Mouse (Mus musculus): ENCODE measurements around the gene Nkx2-5. TPM values are rescaled to one million over a fixed set of nuclear protein-coding genes. Genes with fewer than 3 reads are reported as not detected.

Gene Nkx2-5
- polyA plus RNA-seq, 1 experiment = 1.4 TPM

- TF ChIP-seq MYOD1 (IDR thresholded peaks at IDR 0.05; ENCODE audit: control insufficient read depth in 1 of 3, insufficient read length in 2 of 3, low read depth in 2 of 3) = no peak
- no peak for TF ChIP-seq SRF (IDR thresholded peaks at IDR 0.05; ENCODE audit: control insufficient read depth, insufficient read length, low read depth)
- no peak for TF ChIP-seq USF1 (IDR thresholded peaks at IDR 0.05; ENCODE audit: low read depth)
- no peak for TF ChIP-seq MAX (IDR thresholded peaks at IDR 0.05; ENCODE audit: low read depth)
- TF ChIP-seq MYOG (IDR thresholded peaks at IDR 0.05; ENCODE audit: control insufficient read depth in 1 of 3, insufficient read depth in 1 of 3, insufficient read length in 2 of 3, low read depth in 2 of 3) = no peak
- Histone ChIP-seq H3K4me2 (ENCODE audit: low read depth) (no peak overlapping the region), H3K36me3 (ENCODE audit: control insufficient read depth, insufficient read depth) (no peaks in the 10 kb centered on the region), H3ac (ENCODE audit: control insufficient read depth, insufficient read length) (no peak overlapping the region), H3K4me3 (no peak overlapping the region), H3K27me3 (ENCODE audit: control insufficient read depth, insufficient read depth, insufficient read length) (peaks cover 62% of the 10 kb centered on the region), H3K79me2 (ENCODE audit: control insufficient read depth, insufficient read depth) (no peaks in the 10 kb centered on the region)
Observed at GRCm38 (mm10) chr17:26835956-26836355, 8.9 kb downstream of the Nkx2-5 start.

GRCm38 (mm10) chr17:26834966-26835755 lies 9.6 kb downstream of the Nkx2-5 start:
- no peak overlapping the region for H3K4me2 ChIP-seq (ENCODE audit: low read depth)

GRCm38 (mm10) chr17:26834302-26834965 lies 10.4 kb downstream of the Nkx2-5 start:
- Histone ChIP-seq H3K27me3 (ENCODE audit: control insufficient read depth, insufficient read depth, insufficient read length) (peaks cover 61% of the 10 kb centered on the region), H3K4me3 (no peak overlapping the region), H3K4me2 (ENCODE audit: low read depth) (no peak overlapping the region), H3K79me2 (ENCODE audit: control insufficient read depth, insufficient read depth) (no peaks in the 10 kb centered on the region), H3K36me3 (ENCODE audit: control insufficient read depth, insufficient read depth) (no peaks in the 10 kb centered on the region), H3ac (ENCODE audit: control insufficient read depth, insufficient read length) (no peak overlapping the region)
- TF ChIP-seq REST (IDR thresholded peaks at IDR 0.05; ENCODE audit: insufficient read depth, insufficient read length) = no peak
- TF ChIP-seq MYOG (IDR thresholded peaks at IDR 0.05; ENCODE audit: control insufficient read depth in 1 of 3, insufficient read depth in 1 of 3, insufficient read length in 2 of 3, low read depth in 2 of 3) = no peak
- no peak for TF ChIP-seq TCF12 (IDR thresholded peaks at IDR 0.05; ENCODE audit: insufficient read depth, poor library complexity, severe bottlenecking)
- TF ChIP-seq TCF3 (IDR thresholded peaks at IDR 0.05; ENCODE audit: insufficient read length, low read depth) = no peak
- TF ChIP-seq CEBPB (IDR thresholded peaks at IDR 0.05; ENCODE audit: insufficient read depth, poor library complexity, severe bottlenecking) = no peak
- no peak for TF ChIP-seq POLR2A (IDR thresholded peaks at IDR 0.05; ENCODE audit: insufficient read length, low read depth)

More at GRCm38 (mm10) chr17:26834966-26835755, 9.6 kb downstream of the Nkx2-5 start:
- peaks cover 61% of the 10 kb centered on the region for H3K27me3 ChIP-seq (ENCODE audit: control insufficient read depth, insufficient read depth, insufficient read length)
- no peaks in the 10 kb centered on the region for H3K79me2 ChIP-seq (ENCODE audit: control insufficient read depth, insufficient read depth)
- TF ChIP-seq CEBPB (IDR thresholded peaks at IDR 0.05; ENCODE audit: insufficient read depth, poor library complexity, severe bottlenecking) (no peak), TCF3 (IDR thresholded peaks at IDR 0.05; ENCODE audit: insufficient read length, low read depth) (no peak), USF1 (IDR thresholded peaks at IDR 0.05; ENCODE audit: low read depth) (no peak), MYOD1 (IDR thresholded peaks at IDR 0.05; ENCODE audit: control insufficient read depth in 1 of 3, insufficient read length in 2 of 3, low read depth in 2 of 3) (no peak), MYOG (IDR thresholded peaks at IDR 0.05; ENCODE audit: control insufficient read depth in 1 of 3, insufficient read depth in 1 of 3, insufficient read length in 2 of 3, low read depth in 2 of 3) (no peak), MAX (IDR thresholded peaks at IDR 0.05; ENCODE audit: low read depth) (no peak), SRF (IDR thresholded peaks at IDR 0.05; ENCODE audit: control insufficient read depth, insufficient read length, low read depth) (no peak), POLR2AphosphoS2 (IDR thresholded peaks at IDR 0.05; ENCODE audit: insufficient read length, low read depth) (no peak), POLR2A (IDR thresholded peaks at IDR 0.05; ENCODE audit: insufficient read length, low read depth) (no peak)
- H3ac ChIP-seq (ENCODE audit: control insufficient read depth, insufficient read length) = no peak overlapping the region
- H3K36me3 ChIP-seq (ENCODE audit: control insufficient read depth, insufficient read depth) = no peaks in the 10 kb centered on the region
- no peak overlapping the region for H3K4me3 ChIP-seq

- Histone ChIP-seq H3K4me3 (no peak overlapping the region), H3ac (ENCODE audit: control insufficient read depth, insufficient read length) (no peak overlapping the region), H3K79me2 (ENCODE audit: control insufficient read depth, insufficient read depth) (no peaks in the 10 kb centered on the region), H3K27me3 (ENCODE audit: control insufficient read depth, insufficient read depth, insufficient read length) (peaks cover 61% of the 10 kb centered on the region), H3K36me3 (ENCODE audit: control insufficient read depth, insufficient read depth) (no peaks in the 10 kb centered on the region), H3K4me2 (ENCODE audit: low read depth) (no peak overlapping the region)
- no peak for TF ChIP-seq POLR2AphosphoS2 (IDR thresholded peaks at IDR 0.05; ENCODE audit: insufficient read length, low read depth)
- no peak for TF ChIP-seq MYOG (IDR thresholded peaks at IDR 0.05; ENCODE audit: control insufficient read depth in 1 of 3, insufficient read depth in 1 of 3, insufficient read length in 2 of 3, low read depth in 2 of 3)
- no peak for TF ChIP-seq E2F4 (IDR thresholded peaks at IDR 0.05; ENCODE audit: insufficient read depth)
Observed at GRCm38 (mm10) chr17:26833806-26834205, 11.0 kb downstream of the Nkx2-5 start.

DNA sequence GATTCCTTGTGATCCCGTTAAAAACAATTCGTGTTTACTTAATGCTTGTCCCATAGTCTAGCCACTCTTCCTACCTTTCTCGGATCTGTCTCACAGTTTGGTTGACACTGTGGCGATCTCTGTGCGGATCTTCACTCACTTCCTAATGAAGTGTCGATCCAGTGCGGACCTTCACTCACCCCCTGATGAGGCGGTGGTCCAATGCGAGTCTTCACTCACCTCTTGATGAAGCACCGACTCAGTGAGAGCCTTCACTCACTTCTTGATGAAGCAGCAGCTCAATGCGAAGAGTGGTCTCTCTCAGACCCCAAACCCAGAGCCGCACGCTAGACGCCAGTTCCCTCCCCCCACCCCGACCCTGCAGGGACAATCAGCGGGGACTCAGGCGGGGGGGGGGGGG lies 18.7 kb downstream of the Nkx2-5 start:
- no peaks in the 10 kb centered on the region for H3K36me3 ChIP-seq (ENCODE audit: control insufficient read depth, insufficient read depth)
- no peak overlapping the region for H3K4me2 ChIP-seq (ENCODE audit: low read depth)
- no peak for TF ChIP-seq TCF12 (IDR thresholded peaks at IDR 0.05; ENCODE audit: insufficient read depth, poor library complexity, severe bottlenecking)
- TF ChIP-seq POLR2A (IDR thresholded peaks at IDR 0.05; ENCODE audit: insufficient read length, low read depth) = no peak
- no peak for TF ChIP-seq POLR2AphosphoS2 (IDR thresholded peaks at IDR 0.05; ENCODE audit: insufficient read length, low read depth)
- TF ChIP-seq SRF (IDR thresholded peaks at IDR 0.05; ENCODE audit: control insufficient read depth, insufficient read length, low read depth) = no peak
- no peak for TF ChIP-seq MYOD1 (IDR thresholded peaks at IDR 0.05; ENCODE audit: control insufficient read depth in 1 of 3, insufficient read length in 2 of 3, low read depth in 2 of 3)
- TF ChIP-seq TCF3 (IDR thresholded peaks at IDR 0.05; ENCODE audit: insufficient read length, low read depth) = no peak
- TF ChIP-seq MAX (IDR thresholded peaks at IDR 0.05; ENCODE audit: low read depth) = no peak
- no peak for TF ChIP-seq E2F4 (IDR thresholded peaks at IDR 0.05; ENCODE audit: insufficient read depth)
- TF ChIP-seq USF1 (IDR thresholded peaks at IDR 0.05; ENCODE audit: low read depth) = no peak
- no peak for TF ChIP-seq REST (IDR thresholded peaks at IDR 0.05; ENCODE audit: insufficient read depth, insufficient read length)
- no peaks in the 10 kb centered on the region for H3K79me2 ChIP-seq (ENCODE audit: control insufficient read depth, insufficient read depth)
- H3K27me3 ChIP-seq (ENCODE audit: control insufficient read depth, insufficient read depth, insufficient read length) = peaks cover 35% of the 10 kb centered on the region
- H3K4me3 ChIP-seq = no peak overlapping the region
- no peak overlapping the region for H3ac ChIP-seq (ENCODE audit: control insufficient read depth, insufficient read length)

Measured in myocyte (in vitro differentiated cells).